Mouse (Mus musculus): ENCODE results near the gene Zfp976.
A peak's percentile ranks its signal among the peaks of the same experiment; 100 is the strongest.
"Not testable (repeated sequence)": the region's sequence is repeated elsewhere in the genome, so short reads cannot be mapped to it uniquely, and the experiment has no call there.

Gene Zfp976

DNA sequence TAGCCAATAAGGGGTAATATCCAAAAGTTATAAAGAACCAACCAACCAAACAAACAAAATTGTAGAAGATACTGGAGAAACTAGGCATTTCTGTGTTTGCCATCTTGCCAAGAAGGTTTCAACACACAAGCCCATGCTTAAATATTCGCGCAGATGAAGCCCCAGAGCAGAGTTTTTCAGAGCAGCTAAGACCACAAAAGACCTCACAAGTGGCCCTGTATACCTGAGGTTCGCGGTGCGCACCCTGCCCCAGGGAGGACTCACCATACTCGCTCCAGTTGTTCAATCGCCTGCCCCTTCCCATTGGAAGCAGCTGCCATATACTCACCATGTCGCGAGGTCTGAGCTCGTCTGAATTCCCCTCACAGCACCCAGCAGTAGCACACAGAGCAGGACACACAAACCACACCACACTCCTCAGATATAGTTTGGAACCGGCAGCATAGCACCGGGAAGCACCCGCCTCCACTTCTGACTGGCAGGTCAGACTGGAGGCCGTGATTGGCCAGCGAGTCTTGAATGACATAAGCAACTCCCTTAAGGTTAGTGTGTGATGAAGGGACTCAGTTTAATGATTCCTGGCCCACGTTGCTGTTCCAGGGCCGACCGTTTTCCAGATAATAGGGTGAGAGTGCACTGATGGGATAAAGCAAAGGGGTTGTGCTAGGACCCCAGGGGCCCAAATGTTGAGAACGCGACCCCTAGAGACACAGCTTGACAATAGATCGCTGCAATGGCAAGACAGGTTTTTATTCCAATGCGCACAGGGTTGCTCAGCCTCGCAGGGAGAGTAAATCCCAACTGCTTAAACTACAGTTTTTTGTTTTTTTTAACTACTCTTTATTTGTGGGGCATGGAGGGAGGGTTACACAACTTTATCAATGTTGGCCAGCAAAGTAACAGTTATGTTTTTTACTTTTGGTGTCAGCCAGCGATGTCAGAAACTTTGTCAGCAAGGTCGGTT is at the start of gene Zfp976:
TSS of gene Zfp976 (minus strand) at position 437 of the 964 bp plus-strand sequence.
- DNase-seq (ENCODE audit: low read depth, low spot score) = peak; percentile 25

DNA sequence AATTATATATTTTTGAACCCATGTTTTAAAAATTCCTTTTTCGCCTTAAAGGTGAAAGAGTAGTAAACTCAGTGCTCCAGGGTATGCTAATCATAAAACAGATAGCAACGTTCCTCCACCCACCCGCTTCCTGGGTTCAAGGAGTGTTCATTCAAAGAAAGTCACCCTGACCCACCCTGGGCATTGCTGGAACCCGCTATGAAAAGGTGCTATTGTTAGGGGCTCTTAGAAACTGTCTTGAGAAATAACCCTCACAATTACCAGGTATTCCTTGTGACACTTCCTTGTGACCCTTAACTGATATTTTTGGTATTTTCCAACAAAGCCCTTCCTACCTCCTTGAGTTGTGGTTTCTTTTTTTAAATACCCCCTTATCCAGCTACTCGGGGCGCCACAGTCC is 37.7 kb upstream of the Zfp976 start:
- not testable (repeated sequence) for DNase-seq (ENCODE audit: low read depth, low spot score)

DNA sequence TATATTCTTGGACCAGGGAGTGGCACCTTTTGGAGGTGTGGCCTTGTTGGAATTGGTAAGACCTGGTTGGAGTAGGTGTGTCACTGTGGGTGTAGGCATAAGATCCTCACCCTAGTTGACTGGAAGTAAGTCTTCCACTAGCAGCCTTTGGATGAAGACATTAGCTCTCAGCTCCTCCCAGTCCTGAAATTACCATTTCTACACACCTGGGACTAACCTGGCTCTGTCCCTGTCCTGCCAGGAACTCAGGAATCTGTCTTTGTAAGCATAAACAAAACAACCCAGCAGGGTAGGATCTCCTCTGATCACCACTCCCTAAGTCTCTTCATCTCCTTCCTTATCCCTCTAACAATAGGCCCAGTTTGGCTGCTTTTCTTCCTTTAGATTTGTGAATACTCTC is 37.3 kb upstream of the Zfp976 start:
- DNase-seq (ENCODE audit: low read depth, low spot score) = not testable (repeated sequence)

DNA sequence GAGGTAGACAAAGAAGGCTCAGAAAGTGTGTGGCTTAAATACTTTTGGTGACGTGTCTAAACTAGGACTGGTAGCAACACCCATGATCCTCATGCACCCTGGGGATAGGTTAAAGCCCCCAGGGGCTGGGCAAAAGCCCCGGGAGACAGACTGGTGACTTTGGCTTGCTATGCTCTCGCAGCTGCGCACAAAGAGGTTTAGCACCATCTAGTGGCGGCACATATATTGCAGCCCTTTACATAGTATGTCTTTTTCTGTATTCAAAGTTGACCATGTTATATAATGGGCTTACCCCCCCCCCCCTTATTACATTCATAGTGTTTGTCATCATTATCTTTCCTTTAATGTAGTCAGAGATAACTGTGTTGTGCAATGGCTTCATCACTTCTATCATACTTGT is 17.8 kb upstream of the Zfp976 start:
- not testable (repeated sequence) for DNase-seq (ENCODE audit: low read depth, low spot score)

DNA sequence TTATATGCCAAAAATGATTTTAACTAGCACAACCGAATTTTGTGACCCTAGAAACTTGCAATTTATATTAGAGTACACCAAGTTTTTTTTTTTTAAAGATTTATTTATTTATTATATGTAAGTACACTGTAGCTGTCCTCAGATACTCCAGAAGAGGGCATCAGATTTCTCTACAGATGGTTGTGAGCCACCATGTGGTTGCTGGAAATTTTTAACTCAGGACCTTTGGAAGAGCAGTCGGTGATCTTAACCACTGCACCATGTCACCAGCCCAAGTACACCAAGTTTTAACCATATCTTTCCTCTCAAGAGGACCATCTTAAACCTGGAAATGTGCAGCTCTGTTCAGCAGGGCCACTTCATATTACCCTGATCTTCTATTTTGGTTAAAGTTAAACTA is 12.8 kb upstream of the Zfp976 start:
- DNase-seq (ENCODE audit: low read depth, low spot score) = not testable (repeated sequence)

DNA sequence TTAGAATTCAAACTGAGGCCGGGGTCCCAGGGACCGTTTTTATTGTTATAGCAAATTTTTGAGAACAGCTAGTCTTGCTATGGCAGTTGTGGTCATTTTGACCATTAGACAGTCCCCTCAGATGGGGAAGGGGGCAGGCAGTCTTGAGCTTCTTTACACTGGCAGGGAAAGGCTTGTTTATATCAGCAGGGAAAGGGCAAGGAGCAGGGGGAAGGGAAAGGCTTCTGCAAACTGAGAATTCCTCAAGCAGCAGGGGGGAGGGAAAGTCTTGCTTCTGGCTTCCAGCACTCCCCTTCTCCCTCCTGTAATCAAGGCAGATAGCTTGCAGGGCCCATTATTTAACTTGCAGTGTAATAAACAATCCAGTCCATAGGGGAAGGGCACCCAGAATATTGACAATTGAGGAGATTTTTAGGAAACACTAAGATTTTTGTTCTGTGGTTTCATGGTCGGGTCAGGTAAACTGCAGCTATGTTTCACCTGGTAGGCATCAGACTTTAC is 782 bp upstream of the Zfp976 start:
- DNase-seq (ENCODE audit: low read depth, low spot score) = not testable (repeated sequence)

DNA sequence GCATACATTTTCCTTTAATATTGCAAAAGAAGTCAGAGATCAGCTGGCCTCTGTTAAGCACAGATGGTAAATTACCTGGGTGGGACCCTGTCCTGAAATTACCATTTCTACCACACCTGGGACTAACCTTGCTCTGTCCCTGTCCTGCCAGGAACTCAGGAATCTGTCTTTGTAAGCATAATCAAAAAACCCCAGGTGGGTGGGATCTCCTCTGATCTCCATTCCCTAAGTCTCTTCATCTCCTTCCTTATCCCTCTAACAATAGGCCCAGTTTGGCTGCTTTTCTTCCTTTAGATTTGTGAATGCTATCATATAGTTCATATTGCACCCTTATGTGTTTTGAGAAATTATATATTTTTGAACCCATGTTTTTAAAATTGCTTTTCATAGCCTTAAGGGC is 11.4 kb downstream of the Zfp976 start:
- not testable (repeated sequence) for DNase-seq (ENCODE audit: low read depth, low spot score)

DNA sequence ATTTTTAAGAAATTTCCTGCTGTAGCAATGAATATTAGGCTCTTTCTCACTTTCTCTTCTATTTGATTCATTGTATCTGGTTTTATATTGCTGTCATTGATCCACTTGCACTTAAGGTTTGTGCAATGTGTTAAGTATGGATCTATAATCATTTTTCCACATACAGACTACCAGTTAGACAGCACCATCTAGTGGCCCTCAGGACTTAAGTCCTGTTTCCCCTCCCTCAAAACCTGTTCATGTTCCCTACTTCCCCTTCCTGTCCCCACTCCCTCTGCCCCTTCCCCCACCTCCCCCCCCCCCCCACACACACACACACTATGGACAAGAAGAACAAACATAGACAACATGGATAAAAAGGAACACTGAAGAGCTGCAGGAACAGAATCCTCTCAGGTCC is 46.7 kb downstream of the Zfp976 start:
- not testable (repeated sequence) for DNase-seq (ENCODE audit: low read depth, low spot score)

DNA sequence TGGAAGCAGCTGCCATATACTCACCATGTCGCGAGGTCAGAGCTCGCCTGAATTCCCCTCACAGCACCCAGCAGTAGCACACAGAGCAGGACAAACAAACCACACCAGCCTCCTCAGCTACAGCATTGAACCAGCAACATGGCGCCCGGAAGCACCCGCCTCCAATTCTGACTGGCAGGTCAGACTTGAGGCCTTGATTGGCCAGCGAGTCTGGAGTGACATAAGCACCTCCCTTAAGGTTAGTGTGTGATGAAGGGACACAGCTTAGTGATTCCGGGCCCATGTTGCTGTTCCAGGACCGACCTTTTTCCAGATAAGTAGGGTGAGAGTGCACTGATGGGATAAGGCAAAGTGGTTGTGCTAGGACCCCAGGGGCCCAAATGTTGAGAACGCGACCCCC is 50.0 kb downstream of the Zfp976 start, which contains the start of gene Zfp977:
TSS of gene Zfp977 (minus strand) at position 135 of the 400 bp plus-strand sequence.
- not testable (repeated sequence) for DNase-seq (ENCODE audit: low read depth, low spot score)

DNA sequence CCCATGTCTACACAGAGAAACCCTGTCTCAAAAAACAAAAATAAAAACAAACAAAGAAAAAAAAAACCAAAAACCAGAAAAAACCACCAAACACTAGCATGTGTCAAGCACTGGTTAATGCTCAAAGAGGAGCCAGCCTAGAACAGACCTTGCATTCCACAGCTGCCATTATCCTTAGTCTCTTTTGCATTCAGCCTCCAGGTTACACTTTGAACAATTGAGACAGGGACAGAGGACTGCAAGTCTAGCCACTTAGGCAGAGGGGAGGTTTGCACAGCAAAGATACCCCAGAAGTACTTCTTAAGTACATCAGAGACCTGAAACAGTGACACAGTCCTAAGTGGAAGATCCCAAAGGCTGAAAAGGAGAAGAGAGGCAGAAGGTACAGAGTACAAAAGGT is 51.1 kb downstream of the Zfp976 start:
- not testable (repeated sequence) for DNase-seq (ENCODE audit: low read depth, low spot score)

DNA sequence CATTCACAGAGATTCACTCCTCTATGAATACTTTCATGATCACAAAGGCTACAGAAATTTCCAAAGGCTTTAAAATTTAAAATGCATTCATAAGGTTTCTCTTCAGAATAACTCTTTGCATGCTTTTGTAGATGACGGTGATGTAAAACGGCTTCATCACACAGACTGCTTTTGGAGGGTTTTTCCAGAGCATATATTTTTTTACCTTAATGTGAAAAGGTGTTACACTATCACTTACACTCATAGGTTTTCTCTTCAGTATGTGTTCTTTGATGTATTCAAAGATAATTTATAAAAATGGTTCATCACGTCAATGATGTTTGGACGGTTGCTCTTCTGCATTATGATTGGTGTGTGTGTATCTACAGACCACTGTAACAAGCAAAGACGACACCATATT is 63.9 kb downstream of the Zfp976 start, which contains the start of gene Gm21028:
TSS of gene Gm21028 (minus strand) at position 101 of the 400 bp plus-strand sequence.
- DNase-seq (ENCODE audit: low read depth, low spot score) = no peak

All from skeletal muscle tissue, adult 2 months (tissue).